Mouse (Mus musculus) adrenal gland, postnatal 14 days (tissue): Measurements from ENCODE around the gene Mbip. TPM values are rescaled to one million over a fixed set of nuclear protein-coding genes. Genes with fewer than 3 reads are reported as not detected.

Experiments
- DNase-seq: peaks from one replicate; pipeline ENCODE4 v3.0.0; 2021; ENCODE audit warnings: mixed read lengths
- long read RNA-seq, 2 experiments: library from polyadenylated mRNA; stranded (forward); transcript quantifications; one replicate each; pipeline ENCODE4 v2.0.0; 2021
- total RNA-seq: library from RNA; stranded (reverse); gene quantifications from 2 replicates; pipeline ENCODE4 v1.2.3, GENCODE M21; 2021

The Mbip gene
- 12.5 and 16.2 TPM in 2 replicates for total RNA-seq
- long read RNA-seq, experiment 1, transcript Mbip-201 (9 exons, 1,512 nt), result major isoform, 11 of 19 reads
- long read RNA-seq, experiment 1, partial matches to known transcripts, result 1 of 19 reads
- long read RNA-seq, experiment 1, other reads (novel, unspliced or antisense), result 7 of 19 reads
- long read RNA-seq, experiment 2, partial matches to known transcripts, result 1 of 6 reads
- long read RNA-seq, experiment 2, other reads (novel, unspliced or antisense), result 2 of 6 reads

GRCm38 (mm10) chr12:56345367-56346089, at the start of gene Mbip:
Gene Mbip (minus strand): TSS chr12:56345894.
- peak; percentile 99 for DNase-seq

- DNase-seq, result no peak
These were observed 42.0 kb upstream of the Mbip start for GRCm38 (mm10) chr12:56387647-56388205.

- DNase-seq, result no peak
These were observed 41.4 kb upstream of the Mbip start for GRCm38 (mm10) chr12:56386955-56387646.

GRCm38 (mm10) chr12:56344771-56345314, 851 bp downstream of the Mbip start:
- DNase-seq, result no peak

GRCm38 (mm10) chr12:56339295-56340056, 6.2 kb downstream of the Mbip start:
- no peak for DNase-seq

- DNase-seq, result no peak
These were observed 12.2 kb downstream of the Mbip start for GRCm38 (mm10) chr12:56333461-56333860.

GRCm38 (mm10) chr12:56332475-56332874, 13.2 kb downstream of the Mbip start:
- no peak for DNase-seq

- DNase-seq, result no peak
These were observed 18.2 kb downstream of the Mbip start for GRCm38 (mm10) chr12:56327448-56327998.

GRCm38 (mm10) chr12:56325851-56326250, 19.8 kb downstream of the Mbip start:
- no peak for DNase-seq

GRCm38 (mm10) chr12:56318941-56319340, 26.8 kb downstream of the Mbip start:
- peak; percentile 32 for DNase-seq

GRCm38 (mm10) chr12:56318059-56318458, 27.6 kb downstream of the Mbip start:
- no peak for DNase-seq

GRCm38 (mm10) chr12:56305758-56306157, 39.9 kb downstream of the Mbip start:
- peak; percentile 27 for DNase-seq

GRCm38 (mm10) chr12:56302321-56303017, 43.2 kb downstream of the Mbip start:
- no peak for DNase-seq

- DNase-seq, result no peak
These were observed 44.0 kb downstream of the Mbip start for GRCm38 (mm10) chr12:56301487-56302293.

GRCm38 (mm10) chr12:56299610-56300009, 46.1 kb downstream of the Mbip start:
- no peak for DNase-seq

- DNase-seq, result no peak
These were observed 46.8 kb downstream of the Mbip start for GRCm38 (mm10) chr12:56298919-56299318.

- no peak for DNase-seq
These were observed 47.5 kb downstream of the Mbip start for GRCm38 (mm10) chr12:56297921-56298830.

GRCm38 (mm10) chr12:56297099-56297498, 48.6 kb downstream of the Mbip start:
- no peak for DNase-seq

GRCm38 (mm10) chr12:56296524-56296923, 49.2 kb downstream of the Mbip start:
- no peak for DNase-seq
